Mouse (Mus musculus): ENCODE results near the gene Col5a2. TPM values are rescaled to one million over a fixed set of nuclear protein-coding genes. Genes with fewer than 3 reads are reported as not detected.

Col5a2 gene
- 0.26 TPM for total RNA-seq (2023)

DNA sequence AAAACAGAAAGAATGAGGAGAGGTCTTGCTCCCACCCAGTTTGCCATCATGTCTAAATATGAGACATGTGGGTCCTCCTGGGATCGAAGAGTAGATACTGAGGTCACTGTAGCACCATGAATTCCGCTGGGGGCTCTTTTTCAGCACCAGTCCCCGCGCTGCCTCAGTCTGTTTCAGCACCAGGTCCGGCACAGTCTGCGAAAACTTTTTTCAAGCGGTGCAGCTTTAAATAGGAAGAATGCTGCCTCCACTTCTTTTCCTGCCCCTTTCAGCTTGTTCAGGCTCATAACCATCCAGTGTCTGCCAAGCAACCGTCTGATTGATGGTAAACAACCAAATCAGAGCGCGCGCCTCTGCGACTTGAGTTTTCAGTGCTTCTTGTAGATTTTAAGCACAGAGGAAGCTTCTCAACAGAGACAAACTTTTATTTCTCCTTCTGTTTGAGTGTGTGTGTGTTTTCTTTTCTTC lies at the start of gene Col5a2:
Gene Col5a2 (minus strand): TSS at position 418 of the 468 bp plus-strand sequence.

Other genes starting within 250 kb of the Col5a2 start
- 1.4 TPM for gene Col3a1, start 191.7 kb downstream of the Col5a2 start, total RNA-seq (2023)